ENCODE assay signal across 8 mouse cellular contexts in the genomic region with DNA sequence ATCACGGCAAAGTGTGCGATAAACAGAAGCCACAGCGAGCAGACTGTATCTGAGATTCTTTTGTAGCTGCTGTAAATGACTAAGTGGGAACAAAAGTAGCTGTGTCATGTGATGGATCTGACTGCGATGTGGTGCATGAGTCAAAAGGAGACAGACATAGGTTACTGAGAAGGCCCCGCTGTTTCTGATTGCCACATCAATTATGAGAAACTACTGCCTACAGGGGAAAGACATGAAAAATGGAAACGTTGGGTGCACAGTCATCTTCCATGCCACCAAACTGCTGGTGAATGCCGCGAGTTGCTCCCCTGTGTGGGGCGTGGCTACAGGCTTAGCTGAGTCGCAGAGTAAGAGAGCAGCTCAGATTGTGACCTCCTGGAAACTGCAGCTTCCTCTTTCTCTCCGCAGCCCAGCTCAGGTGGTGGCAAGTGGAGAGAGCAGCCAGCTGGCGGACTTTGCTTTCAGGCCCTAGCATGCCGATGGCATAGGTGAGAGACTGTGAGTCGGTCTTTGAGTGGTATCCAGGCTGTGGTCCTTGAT.
A peak's percentile ranks its signal among the peaks of the same experiment; 100 is the strongest.
DNase-seq lines count a peak whose midpoint lies in the region; ATAC-seq and TF ChIP-seq lines count a peak whose summit lies in the region.

No protein-coding gene starts in this region.

- 0 out of 2 replicates have a peak, but pooled peaks cover 1% of the 10 kb centered on the region for H3K27me3 ChIP-seq in kidney, adult 2 months (replicated peaks; ENCODE audit: control insufficient read depth, insufficient read depth, low read length)
- H3K27me3 ChIP-seq in embryonic facial prominence, embryonic 13.5 days: no peaks in the 10 kb centered on the region
- H3K27me3 ChIP-seq in hindbrain, embryonic 13.5 days: no peaks in the 10 kb centered on the region
- no peaks in the 10 kb centered on the region for H3K27me3 ChIP-seq in liver, embryonic 16.5 days (ENCODE audit: control insufficient read depth, insufficient read depth, low read depth, low read length)

- 0 out of 2 replicates have a peak, but pooled peaks cover 2% of the 10 kb centered on the region for H3K4me1 ChIP-seq in kidney, adult 2 months (ENCODE audit: control insufficient read depth, insufficient read depth, low read length)
- peaks cover 7% of the 10 kb centered on the region; the same call in 1 of the 2 replicates for H3K4me1 ChIP-seq in embryonic facial prominence, embryonic 13.5 days
- H3K4me1 ChIP-seq in hindbrain, embryonic 13.5 days (replicated peaks): peaks cover 32% of the 10 kb centered on the region
- no peaks in the 10 kb centered on the region for H3K4me1 ChIP-seq in liver, embryonic 16.5 days (ENCODE audit: control insufficient read depth, low read depth, low read length)

- H3K9me3 ChIP-seq in embryonic facial prominence, embryonic 13.5 days: no peaks in the 10 kb centered on the region
- no peaks in the 10 kb centered on the region for H3K9me3 ChIP-seq in hindbrain, embryonic 13.5 days
- no peaks in the 10 kb centered on the region for H3K9me3 ChIP-seq in liver, embryonic 16.5 days (replicated peaks; ENCODE audit: control insufficient read depth, low read length)

- no peak for TF ChIP-seq CTCF in kidney, adult 2 months (conservative IDR thresholded peaks at IDR 0.05; ENCODE audit: insufficient read depth, insufficient read length, low read depth, low read length)

- H3K4me3 ChIP-seq in kidney, adult 2 months (ENCODE audit: insufficient read depth, low read depth, low read length): no peak overlapping the region
- H3K4me3 ChIP-seq in embryonic facial prominence, embryonic 13.5 days: peak overlapping the region; percentile 30
- peak overlapping the region; percentile 26 for H3K4me3 ChIP-seq in hindbrain, embryonic 13.5 days
- no peak overlapping the region for H3K4me3 ChIP-seq in liver, embryonic 16.5 days (ENCODE audit: low read depth, low read length)

- peak; percentile 8 for DNase-seq in kidney, adult 2 months
- no peak for DNase-seq in kidney, adult 11 months
- peak; percentile 11 for DNase-seq in adrenal gland, adult 8-10 months
- peak; percentile 48 for DNase-seq in retina, embryonic 14.5 days (ENCODE audit: low spot score)
- no peak for DNase-seq in right cerebral cortex, postnatal 4 days

- no peaks in the 10 kb centered on the region for H3K36me3 ChIP-seq in kidney, adult 2 months (ENCODE audit: control insufficient read depth, insufficient read depth, low read length)
- no peaks in the 10 kb centered on the region for H3K36me3 ChIP-seq in embryonic facial prominence, embryonic 13.5 days
- H3K36me3 ChIP-seq in hindbrain, embryonic 13.5 days: no peaks in the 10 kb centered on the region
- no peaks in the 10 kb centered on the region for H3K36me3 ChIP-seq in liver, embryonic 16.5 days (ENCODE audit: control insufficient read depth, insufficient read depth)

- H3K4me2 ChIP-seq in embryonic facial prominence, embryonic 13.5 days: peak overlapping the region; percentile 59
- H3K4me2 ChIP-seq in hindbrain, embryonic 13.5 days: peak overlapping the region; percentile 52
- peak overlapping the region; percentile 32; the same call in 1 of the 2 replicates for H3K4me2 ChIP-seq in liver, embryonic 16.5 days (ENCODE audit: low read depth, low read length)

- no peak overlapping the region for H3K27ac ChIP-seq in kidney, adult 2 months (ENCODE audit: insufficient read depth, low read depth, low read length)
- H3K27ac ChIP-seq in embryonic facial prominence, embryonic 13.5 days: no peak overlapping the region
- peak overlapping the region; percentile 80 for H3K27ac ChIP-seq in hindbrain, embryonic 13.5 days
- no peak overlapping the region for H3K27ac ChIP-seq in liver, embryonic 16.5 days (ENCODE audit: low read length)

- no peak for TF ChIP-seq POLR2A in kidney, adult 2 months (IDR thresholded peaks at IDR 0.05; ENCODE audit: low read depth, low read length)

- H3K9ac ChIP-seq in embryonic facial prominence, embryonic 13.5 days: peak overlapping the region; percentile 1; the same call in 1 of the 2 replicates
- H3K9ac ChIP-seq in hindbrain, embryonic 13.5 days: peak overlapping the region; percentile 63
- no peak overlapping the region for H3K9ac ChIP-seq in liver, embryonic 16.5 days (ENCODE audit: low read depth, low read length)

- 21% methylated on average over 14 of the region's 14 CpGs for WGBS in kidney, adult 2 months
- WGBS in embryonic facial prominence, embryonic 13.5 days: 11% methylated on average over 14 of the region's 14 CpGs
- WGBS in hindbrain, embryonic 13.5 days: 10% methylated on average over 14 of the region's 14 CpGs
- 9% methylated on average over 14 of the region's 14 CpGs for whole genome bisulfite sequencing in liver, embryonic 16.5 days (ENCODE audit: insufficient replicate concordance)

- no peak for ATAC-seq in embryonic facial prominence, embryonic 13.5 days (ENCODE audit: insufficient number of reproducible peaks, insufficient read depth, low FRiP score, low TSS enrichment, low read depth)
- peak; percentile 78 for ATAC-seq in hindbrain, embryonic 13.5 days (ENCODE audit: low FRiP score)
- ATAC-seq in liver, embryonic 16.5 days (ENCODE audit: low read depth): no peak

Comparison
In these comparisons a context has a peak if more than half of its experiments do, and no peak if none do; other contexts are left out.
1. DNase-seq: peak in kidney, adult 2 months (single experiment), adrenal gland, adult 8-10 months (single experiment) and retina, embryonic 14.5 days (single experiment); none in kidney, adult 11 months (single experiment) and right cerebral cortex, postnatal 4 days (single experiment).
2. H3K4me3 ChIP-seq: peak in embryonic facial prominence, embryonic 13.5 days (single experiment) and hindbrain, embryonic 13.5 days (single experiment); none in kidney, adult 2 months (single experiment) and liver, embryonic 16.5 days (single experiment).
3. Peak in every context shown above with its lines, with median percentiles within 50 percentile points of each other: H3K4me2 ChIP-seq.